Mouse (Mus musculus): ENCODE measurements around the gene Tlx3.

Gene Tlx3

DNA sequence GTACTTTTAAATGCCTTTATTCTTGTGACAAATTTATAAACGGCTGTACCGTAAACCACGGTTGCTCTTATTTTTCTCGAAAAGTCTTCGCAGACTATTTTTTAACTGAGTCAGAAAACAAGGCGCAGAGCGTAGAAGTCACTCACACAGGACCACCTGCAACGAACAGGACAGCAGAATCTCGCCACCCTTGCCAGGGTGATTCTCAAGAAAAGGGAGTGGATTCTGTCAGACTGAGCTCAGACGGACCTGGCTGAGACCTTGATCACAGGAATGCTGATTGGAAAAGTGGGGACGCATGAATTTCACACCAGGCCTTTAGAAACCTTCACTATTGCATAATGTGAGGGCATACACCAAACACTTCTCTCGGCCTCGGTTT, 6.3 kb downstream of the Tlx3 start:
- no peak for DNase-seq (ENCODE audit: low spot score)

DNA sequence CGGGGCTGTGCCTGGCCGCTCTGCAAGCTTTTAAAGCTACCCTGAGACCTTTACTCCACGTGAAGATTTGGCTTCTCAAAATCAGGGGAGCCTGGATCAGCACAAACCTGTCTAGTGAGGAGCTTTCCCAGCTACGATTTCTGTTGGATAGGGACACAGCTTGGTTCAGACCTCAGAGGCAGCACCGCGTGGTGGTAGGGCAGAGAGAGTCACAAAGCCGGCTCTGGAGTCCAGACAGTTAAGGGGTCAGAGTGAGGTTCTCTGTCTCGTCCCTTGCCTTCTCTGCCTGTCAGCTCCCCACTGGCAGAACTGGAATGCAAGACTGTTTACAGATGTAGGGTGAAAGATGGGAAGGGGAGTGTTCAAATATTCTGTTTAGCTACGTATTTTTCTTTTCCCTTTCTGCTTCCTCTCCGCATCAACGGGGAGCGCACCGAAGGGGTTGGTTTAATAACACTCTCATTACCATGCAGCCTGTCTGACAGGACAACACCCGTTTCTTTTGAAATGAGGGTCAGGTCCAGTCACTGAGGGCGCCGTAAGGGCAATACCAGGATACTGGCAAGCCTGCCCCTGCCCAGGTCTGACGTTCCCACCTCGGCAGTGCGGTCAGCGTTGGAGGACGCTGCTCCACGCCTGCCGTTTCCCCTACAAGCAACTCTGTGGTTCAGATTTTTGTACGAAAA, 6.8 kb downstream of the Tlx3 start:
- no peak for DNase-seq (ENCODE audit: low spot score)

DNA sequence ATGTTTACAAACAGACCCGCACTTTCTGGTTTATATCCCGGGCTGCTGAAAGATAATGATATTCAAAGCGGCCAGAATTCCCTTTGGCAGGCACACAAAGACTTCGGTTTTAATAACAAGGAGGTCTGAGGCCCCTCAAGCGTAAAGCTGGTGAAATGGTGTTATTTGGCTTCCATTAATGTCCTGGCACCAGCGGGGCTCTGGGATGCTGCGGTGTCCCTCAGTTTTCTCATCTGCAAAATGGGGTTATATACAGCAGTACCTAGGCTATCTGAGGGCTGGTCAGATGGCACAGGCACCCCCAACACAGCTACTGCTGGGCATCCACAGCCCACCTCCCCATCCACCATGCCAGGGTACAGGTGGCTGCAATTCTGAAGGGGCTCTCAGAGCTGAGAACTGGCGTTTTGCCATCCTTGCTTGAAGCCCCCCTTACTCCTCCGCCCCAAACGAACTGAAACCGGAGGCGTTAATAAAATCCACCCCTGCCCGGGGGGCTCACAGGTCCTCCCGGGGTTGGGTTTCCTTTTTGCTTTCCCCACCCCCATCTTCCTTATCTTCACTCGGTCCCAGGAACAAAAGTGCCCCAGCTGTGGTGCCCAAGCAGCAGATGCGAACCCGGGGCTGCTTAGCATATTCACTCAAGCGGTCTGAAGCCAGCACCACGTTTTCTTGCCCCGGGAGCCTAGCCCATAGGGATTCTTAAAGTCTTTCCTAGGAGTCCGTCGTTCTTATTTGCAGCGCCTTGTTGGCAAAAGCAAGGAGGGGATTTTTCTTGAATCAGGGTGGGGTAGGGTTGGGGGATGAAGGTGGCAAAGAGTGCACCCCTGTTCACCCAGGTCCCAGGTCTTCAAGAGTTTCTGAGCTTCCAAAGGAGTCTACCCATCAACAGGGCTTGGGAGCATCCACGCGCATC, 7.6 kb downstream of the Tlx3 start:
- DNase-seq (ENCODE audit: low spot score): no peak

DNA sequence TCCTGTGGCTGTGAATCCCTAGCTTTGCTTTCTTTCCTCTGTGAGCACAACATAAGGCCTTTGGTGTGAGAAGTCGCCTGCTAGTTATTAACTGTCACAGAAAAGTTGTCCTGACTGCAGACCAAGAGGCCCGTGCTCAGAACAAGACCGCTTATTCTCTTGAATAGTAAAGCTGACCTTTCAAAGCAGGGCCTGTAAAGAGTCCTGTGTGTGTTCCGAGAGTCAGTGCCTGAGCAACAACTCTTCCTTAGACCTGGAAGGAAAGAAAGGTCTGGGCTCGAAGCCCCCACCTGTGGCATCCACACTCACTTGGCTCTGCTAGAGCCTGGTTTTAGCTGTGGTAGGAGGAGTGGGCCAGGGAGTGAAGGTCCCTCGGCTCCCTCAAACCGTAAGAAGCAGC, 8.3 kb downstream of the Tlx3 start:
- DNase-seq (ENCODE audit: low spot score): no peak

DNA sequence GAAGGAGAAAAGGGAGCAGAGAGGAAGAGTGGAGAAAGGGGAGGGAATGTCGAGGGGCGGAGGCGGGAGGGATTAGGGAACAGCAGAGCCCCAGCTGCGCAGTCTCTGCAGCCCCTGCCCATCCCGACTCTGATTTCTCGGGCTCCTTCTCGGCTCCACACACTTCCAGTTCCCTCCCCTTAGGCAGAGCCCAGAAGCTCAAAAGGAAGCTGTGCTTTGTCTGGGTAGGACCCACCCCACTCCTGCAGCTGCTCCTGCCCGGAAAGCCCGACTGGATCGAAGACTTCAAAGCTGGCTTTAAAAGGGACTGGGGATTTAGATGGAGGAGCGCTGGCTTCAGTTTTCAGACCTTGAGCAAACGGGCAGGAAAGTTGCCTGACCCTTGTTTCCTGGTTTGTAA, 9.7 kb downstream of the Tlx3 start:
- DNase-seq (ENCODE audit: low spot score): no peak

DNA sequence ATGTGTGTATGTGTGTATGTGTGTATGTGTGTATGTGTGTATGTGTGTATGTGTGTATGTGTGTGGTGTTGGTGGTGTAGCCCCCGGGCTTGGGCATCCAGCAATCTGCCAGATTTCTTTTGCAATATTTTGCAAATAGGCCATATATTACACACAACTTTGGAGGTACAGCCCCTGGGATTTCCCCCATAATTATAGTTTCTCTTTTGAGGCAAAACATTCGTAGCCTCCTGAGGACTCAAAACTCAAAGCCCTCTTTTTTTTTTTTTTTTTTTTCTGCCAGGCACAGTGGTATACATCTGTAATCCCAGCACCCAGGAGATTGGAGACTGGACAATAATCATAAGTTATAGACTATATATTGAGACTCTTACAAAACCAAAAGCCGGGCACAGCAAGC, 21.6 kb downstream of the Tlx3 start:
- DNase-seq (ENCODE audit: low spot score): no peak

DNA sequence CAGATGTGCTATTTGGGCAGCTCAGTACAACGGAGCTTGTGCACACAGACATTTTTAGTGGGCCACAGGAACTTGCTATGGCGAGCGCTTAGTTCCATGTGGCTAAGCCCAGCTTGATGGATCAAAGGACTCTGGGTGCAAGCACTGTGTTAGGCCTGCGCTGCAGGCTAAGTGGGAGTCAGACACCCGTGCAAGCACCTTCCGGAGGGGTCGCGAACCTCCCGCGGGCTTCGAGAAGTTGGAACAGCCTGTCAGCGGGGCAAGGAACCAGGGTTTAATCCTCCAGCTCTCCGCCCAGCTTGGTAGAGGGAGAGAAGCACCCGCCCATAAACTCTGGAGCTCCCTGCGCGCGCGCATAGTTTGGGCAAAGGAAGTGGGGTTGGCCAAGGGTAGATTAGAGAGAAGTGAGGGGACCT, 22.7 kb downstream of the Tlx3 start:
- DNase-seq (ENCODE audit: low spot score): no peak

DNA sequence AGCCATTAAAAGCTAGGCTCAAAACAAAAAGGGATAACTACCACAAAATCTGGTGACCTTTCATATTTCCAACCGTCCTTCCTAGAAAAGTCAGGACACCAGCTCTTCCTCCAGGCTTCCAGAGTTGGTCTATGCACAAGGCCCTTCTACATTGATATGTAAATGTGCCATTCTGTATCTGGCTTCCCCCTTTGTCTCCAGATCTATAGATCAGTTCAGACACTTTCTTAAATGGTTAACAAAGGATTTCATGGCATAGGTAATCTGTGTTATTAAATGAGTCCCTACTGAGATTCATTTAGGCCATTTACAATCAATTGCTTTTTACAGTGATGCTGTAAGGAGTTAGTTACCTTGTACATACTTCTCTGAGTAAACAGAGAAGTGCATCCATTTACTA, 23.6 kb downstream of the Tlx3 start:
- DNase-seq (ENCODE audit: low spot score): no peak

DNA sequence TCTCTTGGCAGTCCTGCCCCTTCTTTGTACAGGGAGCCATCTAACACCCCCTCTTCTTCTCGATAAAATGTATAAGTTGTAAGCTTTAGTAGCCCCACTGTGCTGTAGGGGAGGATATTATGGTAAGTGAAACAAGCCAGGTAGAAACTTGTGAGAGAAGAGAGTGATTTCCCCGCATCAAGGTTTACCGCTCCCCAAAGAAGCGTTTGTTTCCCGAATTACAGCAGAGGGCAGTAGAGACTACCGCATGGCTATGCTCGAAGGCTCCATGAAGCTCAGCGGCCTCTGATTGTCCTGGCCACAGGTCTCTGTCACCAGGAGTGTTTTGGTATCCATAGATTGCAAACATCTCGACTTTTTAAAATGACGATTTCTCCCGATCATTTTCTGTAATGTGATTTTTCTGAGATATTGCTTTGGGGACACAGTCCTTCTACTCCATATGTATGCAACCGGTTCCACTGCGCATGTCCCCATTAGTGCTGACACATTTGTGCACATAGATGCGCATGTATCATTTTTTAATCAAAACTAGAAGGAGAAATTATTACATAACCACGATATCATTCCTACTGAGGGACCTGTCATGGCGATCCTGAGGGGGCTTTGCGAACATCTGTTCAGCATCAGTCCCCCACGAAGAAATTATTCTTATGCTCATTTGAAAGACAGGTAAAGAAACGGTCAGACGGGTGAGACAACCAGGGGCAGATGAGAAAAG, 26.7 kb downstream of the Tlx3 start:
- no peak for DNase-seq (ENCODE audit: low spot score)

DNA sequence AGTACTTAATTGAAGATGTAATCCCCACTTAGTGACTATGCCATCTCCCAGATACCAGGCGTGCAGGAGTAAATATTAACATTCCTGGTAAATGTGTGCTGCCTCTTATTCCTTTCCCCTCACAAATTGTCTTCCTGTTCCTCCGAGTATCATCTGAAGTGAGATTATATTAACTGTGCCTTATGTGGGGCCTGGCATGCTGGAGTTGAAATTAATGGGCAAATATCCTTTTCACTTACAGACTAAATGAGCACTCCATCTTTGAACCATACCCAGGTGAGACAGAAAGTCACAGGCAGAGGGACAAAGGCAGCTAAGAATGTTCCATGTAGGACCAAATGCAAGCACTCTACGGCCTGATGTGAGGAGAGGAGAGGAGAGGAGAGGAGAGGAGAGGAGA, 27.6 kb downstream of the Tlx3 start:
- no peak for DNase-seq (ENCODE audit: low spot score)

DNA sequence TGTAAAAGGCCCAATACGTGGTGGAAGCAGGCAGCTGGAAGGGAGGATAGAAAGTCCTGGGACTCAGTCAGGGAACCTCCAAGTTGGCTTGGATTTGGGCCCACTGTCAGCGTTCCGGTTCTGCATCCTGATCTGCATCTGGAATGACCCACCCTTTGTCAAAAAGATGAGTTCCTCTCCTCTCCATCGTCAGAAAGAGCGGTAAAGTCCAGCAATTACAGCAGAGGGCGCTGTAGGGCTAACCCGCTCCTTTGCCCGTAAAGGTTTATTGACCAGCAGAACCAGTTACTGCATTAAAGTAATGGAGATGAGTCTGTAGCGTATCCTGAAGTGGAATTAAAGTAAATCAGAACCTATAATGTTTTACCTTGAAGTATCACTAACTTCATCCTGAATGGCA, 32.9 kb downstream of the Tlx3 start:
- peak; percentile 38 for DNase-seq (ENCODE audit: low spot score)

DNA sequence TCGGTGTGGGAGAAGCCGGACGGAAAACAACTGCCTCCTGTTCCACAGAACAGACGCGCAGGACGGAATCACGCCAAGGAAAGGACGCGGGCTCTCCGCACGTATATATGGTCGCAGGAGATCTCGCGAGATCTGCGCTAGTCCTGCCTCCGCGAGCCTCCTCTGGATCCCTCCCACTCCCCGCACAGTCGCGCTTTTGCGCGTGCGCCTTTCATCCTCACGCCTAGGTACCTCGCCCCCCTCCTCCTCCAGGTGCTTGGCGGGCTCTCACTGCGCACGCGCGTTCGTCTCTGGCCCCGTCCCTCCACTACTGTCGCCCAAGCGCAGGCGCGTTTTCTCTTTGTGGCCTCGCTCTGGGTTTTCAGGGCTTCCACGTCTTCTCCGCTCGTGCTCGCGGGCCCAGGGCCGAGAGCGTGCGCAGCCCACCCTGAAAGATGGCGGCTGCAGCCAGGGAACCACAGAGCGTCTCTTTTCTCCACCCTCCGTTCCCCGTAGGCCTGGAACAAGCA, 40.3 kb downstream of the Tlx3 start, which contains the start of gene Npm1:
Gene Npm1 (minus strand): TSS at position 209 of the 509 bp plus-strand sequence.
- peak; percentile 98 for DNase-seq (ENCODE audit: low spot score)

DNA sequence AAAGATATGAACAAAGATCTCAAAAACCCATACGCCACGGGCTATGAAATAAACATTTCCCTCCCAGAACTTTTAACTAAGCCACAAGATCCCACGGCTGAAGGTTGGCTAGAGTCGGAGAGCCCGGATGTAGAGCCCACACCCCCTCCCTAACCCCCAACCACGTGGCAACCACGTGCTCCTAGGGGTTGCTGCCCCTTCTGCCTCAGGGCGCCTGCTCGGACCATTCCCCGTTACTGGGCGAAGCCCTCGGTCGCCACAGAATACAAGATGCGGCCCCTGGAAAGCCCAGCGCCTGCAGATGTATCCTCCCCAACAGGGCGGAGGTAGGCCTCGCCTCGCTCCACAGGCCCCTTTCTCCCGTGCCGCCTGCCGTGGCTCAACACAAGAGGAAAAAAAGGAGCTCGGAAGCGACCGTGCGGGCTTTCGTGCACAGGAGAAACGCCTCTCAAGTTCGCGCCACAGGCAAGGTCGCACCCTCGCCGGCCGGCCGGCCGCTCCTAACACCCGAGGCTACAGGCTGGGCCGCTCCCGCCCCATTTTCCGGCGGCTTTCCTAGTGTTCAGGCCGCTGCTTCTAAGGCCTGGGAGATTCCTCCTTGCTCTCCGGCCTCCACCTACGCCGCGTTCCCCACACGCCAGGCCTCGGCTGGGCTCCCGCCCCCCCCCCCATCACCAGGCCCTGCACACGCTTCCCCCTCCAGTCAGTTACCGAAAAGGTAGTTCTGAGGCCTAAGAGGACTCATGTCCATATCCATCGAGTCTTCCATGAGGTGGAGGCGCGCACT, 41.0 kb downstream of the Tlx3 start:
- DNase-seq (ENCODE audit: low spot score): peak; percentile 63

DNA sequence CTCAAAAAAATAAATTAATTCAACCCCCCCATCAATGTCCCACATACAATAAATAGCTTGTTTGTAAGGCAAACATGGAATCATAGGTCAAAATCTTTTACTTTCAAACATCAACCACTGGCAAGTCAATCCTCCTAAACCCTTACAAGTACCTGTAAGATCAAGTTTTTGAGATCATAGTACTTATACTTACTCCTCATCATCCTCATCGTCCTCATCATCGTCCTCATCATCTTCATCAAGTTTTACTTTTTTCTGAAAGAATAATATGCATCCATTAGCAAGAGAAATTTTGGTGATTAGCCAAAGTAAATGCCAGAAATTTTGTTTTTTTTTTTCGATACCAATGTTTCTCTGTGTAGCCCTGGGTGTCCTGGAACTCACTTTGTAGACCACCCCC, 43.6 kb downstream of the Tlx3 start:
- DNase-seq (ENCODE audit: low spot score): no peak

DNA sequence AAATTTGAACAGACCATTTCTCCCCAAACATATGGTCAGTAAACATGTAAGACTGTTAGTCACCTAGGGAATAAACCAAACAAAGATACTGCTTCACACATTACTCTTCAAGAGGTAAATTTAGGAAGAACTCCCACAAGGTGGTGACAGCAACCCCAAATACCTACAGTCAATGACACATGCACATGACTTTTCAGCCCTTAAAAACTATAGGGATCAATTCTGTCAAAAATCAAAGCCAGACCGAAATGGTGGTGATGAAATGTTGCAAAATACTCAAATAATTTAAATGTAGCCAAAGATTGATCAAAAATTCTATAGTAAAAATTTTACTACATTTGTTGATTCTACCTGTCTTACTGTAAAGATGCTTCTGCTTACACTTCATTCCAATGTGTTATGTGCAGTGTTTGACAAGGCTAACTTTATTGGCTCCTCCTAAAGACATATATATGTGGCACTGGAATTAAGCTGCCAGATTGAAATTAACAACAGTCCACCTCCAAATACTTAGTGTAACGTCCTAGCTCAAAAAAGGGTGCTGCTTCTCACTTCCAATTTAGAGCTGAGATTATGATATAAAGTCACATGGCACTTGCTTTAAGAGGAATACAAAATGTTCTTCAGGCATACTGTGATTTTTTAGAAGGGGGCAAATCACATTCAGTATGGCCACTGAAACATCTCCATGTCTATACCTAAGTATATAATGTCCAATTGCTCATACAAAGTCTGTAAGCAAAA, 45.8 kb downstream of the Tlx3 start:
- no peak for DNase-seq (ENCODE audit: low spot score)

DNA sequence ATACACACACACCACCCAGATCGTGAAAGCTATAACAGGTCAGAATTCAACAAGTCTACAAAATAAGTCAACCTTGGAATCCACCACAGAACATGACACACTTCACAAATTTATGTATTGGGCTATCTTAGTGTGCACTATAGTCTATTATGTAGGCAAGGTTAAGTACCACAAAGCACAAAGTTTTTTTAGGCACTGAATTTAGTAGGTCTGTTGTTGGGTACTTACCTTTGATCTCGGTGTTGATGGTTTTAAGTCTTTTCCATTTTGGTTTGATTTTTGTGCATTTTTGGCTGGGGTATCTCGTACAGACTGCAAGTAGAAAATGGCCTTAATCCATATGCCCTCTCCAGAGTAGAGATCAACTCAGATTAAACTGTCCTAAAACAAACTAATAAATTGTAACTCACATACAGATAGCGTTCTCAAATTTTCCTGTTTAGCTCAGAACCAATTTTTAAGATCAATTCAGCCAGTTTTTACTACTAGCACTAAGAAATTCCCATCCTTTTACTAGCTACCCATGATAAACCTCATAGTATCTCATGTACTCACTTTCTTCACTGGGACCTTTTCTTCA, 46.9 kb downstream of the Tlx3 start:
- no peak for DNase-seq (ENCODE audit: low spot score)

DNA sequence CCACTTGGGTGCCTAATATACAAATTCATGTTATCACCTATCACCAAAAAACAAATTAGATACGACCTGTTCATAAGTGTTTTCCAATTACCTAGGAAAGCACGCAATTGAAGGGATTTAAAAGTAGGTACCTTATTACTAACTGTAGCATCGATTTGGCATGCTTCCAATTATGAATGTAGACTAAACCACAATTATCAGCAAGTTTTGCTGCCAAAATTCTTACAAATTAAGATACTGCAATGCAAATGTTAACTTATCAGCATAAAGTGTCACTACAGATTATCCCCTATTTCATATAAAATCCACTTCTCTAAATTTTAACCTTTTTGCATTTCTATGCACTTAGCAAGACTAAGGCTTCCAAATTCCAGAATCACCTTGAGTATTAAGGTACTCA, 48.9 kb downstream of the Tlx3 start:
- no peak for DNase-seq (ENCODE audit: low spot score)

DNA sequence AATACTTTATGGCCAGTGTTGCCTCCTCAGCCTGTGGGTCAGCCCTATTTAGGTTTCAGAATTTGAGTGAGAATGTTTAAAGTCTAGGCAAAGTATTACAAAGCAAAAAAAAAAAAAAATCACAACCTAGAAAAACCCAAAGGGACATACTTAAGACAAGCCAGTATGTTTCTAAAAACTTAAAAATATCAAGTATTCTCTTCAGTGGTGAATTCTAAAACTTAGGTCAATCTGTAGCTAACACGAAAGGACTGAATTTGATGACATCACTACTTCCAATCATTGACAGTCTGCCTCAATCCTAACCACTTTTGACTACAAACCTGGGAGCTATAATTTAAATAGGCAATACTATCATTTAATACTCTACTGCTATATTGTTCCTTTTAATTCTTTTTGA, 50.4 kb downstream of the Tlx3 start:
- no peak for DNase-seq (ENCODE audit: low spot score)

DNA sequence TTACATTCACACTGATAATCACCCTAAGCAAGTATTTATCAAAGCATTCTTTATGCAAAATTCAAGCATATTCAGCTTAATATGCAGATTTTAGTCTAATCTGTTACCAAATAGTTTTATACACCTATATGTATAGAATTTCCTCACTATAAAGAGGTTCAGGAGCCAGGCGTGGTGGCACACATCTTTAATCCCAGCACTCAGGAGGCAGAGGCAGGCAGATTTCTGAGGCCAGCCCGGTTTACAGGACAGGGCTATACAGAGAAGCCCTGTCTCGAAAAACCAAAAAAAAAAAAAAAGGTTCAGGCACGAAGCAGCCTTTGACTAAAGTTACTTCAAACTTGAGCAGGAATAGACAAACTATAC, 51.6 kb downstream of the Tlx3 start:
- DNase-seq (ENCODE audit: low spot score): no peak

DNA sequence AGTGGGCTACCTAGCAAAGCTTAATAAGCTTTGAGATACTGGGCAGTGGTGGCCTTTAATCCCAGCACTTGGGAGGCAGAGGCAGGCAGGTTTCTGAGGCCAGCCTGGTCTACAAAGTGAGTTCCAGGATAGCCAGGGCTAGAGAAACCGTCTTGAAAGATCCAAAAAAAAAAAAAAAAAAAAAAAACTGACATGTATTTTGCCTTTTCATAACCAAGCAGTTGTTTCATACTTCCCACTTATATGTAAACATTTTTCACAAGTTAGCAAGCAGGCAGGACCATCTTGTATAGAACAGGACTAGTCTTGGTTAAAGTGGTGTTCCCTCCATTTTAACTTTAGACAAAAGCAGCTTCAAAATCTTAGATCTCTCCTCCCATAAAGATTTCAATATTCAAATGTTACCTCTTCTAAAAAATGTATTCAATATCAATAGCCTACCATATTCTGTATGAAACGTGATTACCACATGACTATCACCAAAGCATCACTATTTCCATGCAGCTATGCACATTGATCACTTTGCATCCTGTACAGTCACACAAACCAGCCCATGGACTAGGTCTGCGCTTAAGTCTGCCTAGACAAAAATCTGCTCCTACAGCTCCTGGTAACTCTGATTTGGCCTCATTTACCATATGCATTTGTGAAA, 52.1 kb downstream of the Tlx3 start:
- no peak for DNase-seq (ENCODE audit: low spot score)

All from ovary, postnatal 14 days (tissue).